Mouse (Mus musculus) ES-Bruce4 (cell line): ENCODE measurements around the gene Phf21b. TPM values are rescaled to one million over a fixed set of nuclear protein-coding genes. Genes with fewer than 3 reads are reported as not detected.

Source experiments
- H3K27ac ChIP-seq: 2 replicates; pipeline ENCODE4 v1.5.1; 2012; ENCODE audit warnings: low read length, inconsistent platforms; ENCODE audit not compliant: insufficient read depth
- H3K27me3 ChIP-seq: 2 replicates; pipeline ENCODE4 v1.6.1; 2012; ENCODE audit warnings: mild to moderate bottlenecking, low read length, inconsistent platforms; ENCODE audit not compliant: control insufficient read depth, poor library complexity, insufficient read depth, severe bottlenecking
- H3K36me3 ChIP-seq: 2 replicates; pipeline ENCODE4 v1.6.1; 2012; ENCODE audit warnings: inconsistent platforms, mild to moderate bottlenecking, low read length, moderate library complexity; ENCODE audit not compliant: control insufficient read depth, poor library complexity, insufficient read depth, severe bottlenecking
- H3K4me1 ChIP-seq: one replicate; pipeline ENCODE4 v1.8.1; 2011; ENCODE audit warnings: low read length; ENCODE audit not compliant: control insufficient read depth, insufficient read depth
- H3K4me3 ChIP-seq: 2 replicates; pipeline ENCODE4 v1.5.1; 2011; ENCODE audit warnings: low read depth, mild to moderate bottlenecking, low read length
- H3K9ac ChIP-seq: 2 replicates; pipeline ENCODE4 v1.6.1; 2012; ENCODE audit warnings: low read depth, mild to moderate bottlenecking, inconsistent platforms; ENCODE audit not compliant: poor library complexity, severe bottlenecking
- H3K9me3 ChIP-seq: replicated peaks from 2 replicates; pipeline ENCODE4 v1.6.1; 2012; ENCODE audit warnings: mild to moderate bottlenecking, low read length, inconsistent platforms; ENCODE audit not compliant: control insufficient read depth, poor library complexity, insufficient read depth, severe bottlenecking
- CTCF ChIP-seq: IDR thresholded peaks from one replicate; pipeline ENCODE4 v1.8.1; 2011; ENCODE audit warnings: low read depth, low read length
- EP300 ChIP-seq: IDR thresholded peaks from 2 replicates; pipeline ENCODE4 v1.6.1; 2011; ENCODE audit warnings: low read depth, low read length; ENCODE audit not compliant: insufficient read depth
- POLR2A ChIP-seq: IDR thresholded peaks from one replicate; pipeline ENCODE4 v1.8.1; 2011; ENCODE audit warnings: low read length; ENCODE audit not compliant: insufficient read depth
- polyA plus RNA-seq: library from polyadenylated mRNA; stranded (reverse); fragments of >200 nt; gene quantifications from 2 replicates; pipeline ENCODE4 v1.2.4, GENCODE M21; 2011; ENCODE audit warnings: low read depth; ENCODE audit not compliant: missing spikeins, insufficient read depth, insufficient read length

The Phf21b gene
- polyA plus RNA-seq, 1 experiment, result 4.2 TPM

DNA sequence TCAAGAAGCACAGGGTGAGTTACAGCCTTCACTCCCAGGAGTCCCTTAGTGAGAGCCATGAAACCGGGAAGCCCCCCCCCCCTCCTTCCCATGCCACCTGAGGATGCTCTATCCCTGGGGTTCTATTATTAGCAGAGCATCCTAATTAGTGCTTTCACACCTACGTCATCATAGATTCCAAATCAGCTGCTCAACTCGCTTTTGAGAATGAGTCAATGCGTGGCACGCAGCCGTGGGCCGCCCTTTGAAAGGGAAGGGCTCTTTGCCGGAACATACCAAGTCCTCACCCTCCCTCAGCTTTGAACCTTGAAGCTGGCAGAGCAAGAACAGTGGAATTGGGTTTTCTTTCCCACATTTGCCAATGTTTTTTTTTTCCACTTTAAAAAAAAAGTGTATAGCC lies 6.1 kb upstream of the Phf21b start:
- Histone ChIP-seq H3K27ac (no peak overlapping the region), H3K27me3 (no peaks in the 10 kb centered on the region), H3K4me3 (no peak overlapping the region), H3K36me3 (no peaks in the 10 kb centered on the region), H3K4me1 (no peaks in the 10 kb centered on the region), H3K9ac (no peak overlapping the region), H3K9me3 (no peaks in the 10 kb centered on the region)
- TF ChIP-seq CTCF, result no peak
- TF ChIP-seq EP300, result no peak
- TF ChIP-seq POLR2A, result no peak

DNA sequence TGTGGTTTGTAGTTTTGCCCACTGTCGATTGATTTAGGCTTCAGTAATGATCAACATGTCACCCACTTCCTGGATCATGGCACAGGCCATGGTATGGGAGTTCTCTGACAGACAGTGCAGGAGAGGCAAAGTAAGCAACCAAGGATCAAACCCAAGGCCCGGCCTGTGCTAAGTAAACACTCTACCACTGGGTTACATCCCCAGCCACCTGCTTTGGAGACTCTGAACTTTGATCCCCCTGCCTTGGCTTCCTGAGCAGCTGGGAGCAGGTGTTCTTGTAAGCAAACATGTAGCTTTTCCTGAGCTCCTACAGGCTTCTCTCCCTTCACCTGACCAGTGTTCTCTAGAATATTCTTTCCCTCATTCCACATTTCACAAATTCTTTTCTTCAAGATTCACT lies 1.8 kb upstream of the Phf21b start:
- Histone ChIP-seq H3K27me3 (peaks cover 6% of the 10 kb centered on the region; the same call in 1 of the 2 replicates), H3K4me1 (no peaks in the 10 kb centered on the region), H3K9me3 (no peaks in the 10 kb centered on the region), H3K9ac (no peak overlapping the region), H3K36me3 (no peaks in the 10 kb centered on the region), H3K27ac (no peak overlapping the region), H3K4me3 (no peak overlapping the region)
- TF ChIP-seq POLR2A, result no peak
- TF ChIP-seq CTCF, result no peak
- no peak for TF ChIP-seq EP300

DNA sequence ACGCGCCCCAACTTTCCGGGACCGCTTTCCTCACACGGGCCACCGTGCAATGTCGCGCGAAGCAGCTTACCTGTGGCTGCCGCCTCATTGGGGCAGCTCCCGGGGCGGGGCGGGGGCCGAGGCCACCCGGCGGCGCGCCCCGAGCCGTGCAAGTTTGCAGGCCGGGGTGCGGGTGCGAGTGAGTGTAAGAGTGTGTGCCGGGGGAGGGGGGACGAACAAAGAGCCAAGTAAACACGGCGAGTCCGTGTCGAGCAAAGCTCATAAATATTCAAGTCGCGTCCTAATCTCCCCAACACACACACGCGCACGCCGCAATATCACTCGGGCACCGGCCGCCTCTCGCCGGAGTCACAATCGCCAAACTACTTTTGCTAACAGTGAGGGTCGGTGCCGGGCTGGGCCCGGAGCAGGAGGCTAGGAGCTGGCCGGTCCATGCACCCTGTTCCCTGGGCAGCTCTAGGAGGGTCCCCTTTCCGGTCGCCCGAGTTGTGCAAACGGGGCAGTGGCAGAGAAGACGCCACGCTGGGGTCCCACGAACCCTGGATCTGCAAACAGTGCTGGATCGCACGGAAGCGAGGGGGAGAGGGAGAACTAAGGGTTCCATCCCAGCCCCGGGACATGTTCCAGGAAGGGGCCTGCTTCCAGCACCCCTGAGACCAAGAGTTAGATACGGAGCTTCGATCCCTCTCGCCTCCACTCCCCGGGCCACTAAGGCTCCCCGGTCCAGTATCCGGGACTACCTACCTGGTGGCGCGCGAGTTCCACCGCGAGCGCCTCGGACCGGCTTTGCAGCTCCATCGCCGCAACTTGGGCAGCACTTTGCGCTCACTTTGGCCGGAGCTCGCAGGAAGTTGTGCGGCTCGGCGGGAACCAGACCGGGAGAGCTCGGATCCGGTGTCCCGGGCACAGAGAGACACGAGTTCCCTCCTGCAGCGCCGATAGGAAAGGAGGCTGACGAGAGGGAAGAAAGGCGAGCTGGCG lies 638 bp downstream of the Phf21b start:
- Histone ChIP-seq H3K36me3 (no peaks in the 10 kb centered on the region), H3K9ac (peak overlapping the region; percentile 88), H3K9me3 (no peaks in the 10 kb centered on the region), H3K4me3 (peak overlapping the region; percentile 85), H3K27me3 (peaks cover 6% of the 10 kb centered on the region; the same call in 1 of the 2 replicates), H3K4me1 (no peaks in the 10 kb centered on the region), H3K27ac (no peak overlapping the region; the same call in 1 of the 2 replicates)
- TF ChIP-seq EP300 (no peak), CTCF (no peak), POLR2A (no peak)

DNA sequence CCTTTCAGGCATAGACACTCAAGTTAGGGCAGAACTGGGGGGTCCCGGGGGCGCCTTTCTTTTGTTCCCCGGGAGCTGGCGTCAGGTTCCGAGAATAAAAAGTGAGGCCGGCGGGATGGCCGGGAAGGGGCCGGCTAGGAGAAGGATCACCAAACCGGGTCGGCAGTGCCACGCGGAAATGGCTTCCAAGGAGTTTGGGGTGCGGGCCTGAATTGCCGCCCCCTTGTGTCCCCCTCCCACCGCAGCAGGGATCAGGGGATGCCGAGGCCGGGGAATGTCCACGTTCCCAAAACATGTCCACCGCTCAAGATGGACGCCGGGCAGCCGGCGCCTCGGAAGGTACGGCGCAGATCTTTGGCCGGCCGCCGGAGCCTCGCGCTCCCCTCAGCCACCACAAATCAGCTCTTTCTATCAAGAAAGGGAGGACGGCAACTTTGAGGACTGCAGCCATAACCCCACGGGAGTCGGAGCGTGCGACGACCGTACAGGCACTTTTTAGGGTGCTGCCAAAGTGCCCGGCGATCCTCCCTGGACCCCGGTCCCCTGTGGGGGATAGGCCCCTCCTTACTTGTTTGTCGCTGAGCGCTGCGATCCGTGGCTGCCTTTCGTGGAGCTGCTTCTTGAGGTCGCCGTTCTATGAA lies 1.6 kb downstream of the Phf21b start:
- TF ChIP-seq POLR2A (no peak), CTCF (no peak)
- peak overlapping the region; percentile 88 for H3K9ac ChIP-seq
- peak overlapping the region; percentile 85 for H3K4me3 ChIP-seq
- H3K4me1 ChIP-seq, result no peaks in the 10 kb centered on the region
- no peak overlapping the region for H3K27ac ChIP-seq
- no peaks in the 10 kb centered on the region for H3K9me3 ChIP-seq
- no peaks in the 10 kb centered on the region for H3K36me3 ChIP-seq
- peaks cover 6% of the 10 kb centered on the region; the same call in 1 of the 2 replicates for H3K27me3 ChIP-seq

DNA sequence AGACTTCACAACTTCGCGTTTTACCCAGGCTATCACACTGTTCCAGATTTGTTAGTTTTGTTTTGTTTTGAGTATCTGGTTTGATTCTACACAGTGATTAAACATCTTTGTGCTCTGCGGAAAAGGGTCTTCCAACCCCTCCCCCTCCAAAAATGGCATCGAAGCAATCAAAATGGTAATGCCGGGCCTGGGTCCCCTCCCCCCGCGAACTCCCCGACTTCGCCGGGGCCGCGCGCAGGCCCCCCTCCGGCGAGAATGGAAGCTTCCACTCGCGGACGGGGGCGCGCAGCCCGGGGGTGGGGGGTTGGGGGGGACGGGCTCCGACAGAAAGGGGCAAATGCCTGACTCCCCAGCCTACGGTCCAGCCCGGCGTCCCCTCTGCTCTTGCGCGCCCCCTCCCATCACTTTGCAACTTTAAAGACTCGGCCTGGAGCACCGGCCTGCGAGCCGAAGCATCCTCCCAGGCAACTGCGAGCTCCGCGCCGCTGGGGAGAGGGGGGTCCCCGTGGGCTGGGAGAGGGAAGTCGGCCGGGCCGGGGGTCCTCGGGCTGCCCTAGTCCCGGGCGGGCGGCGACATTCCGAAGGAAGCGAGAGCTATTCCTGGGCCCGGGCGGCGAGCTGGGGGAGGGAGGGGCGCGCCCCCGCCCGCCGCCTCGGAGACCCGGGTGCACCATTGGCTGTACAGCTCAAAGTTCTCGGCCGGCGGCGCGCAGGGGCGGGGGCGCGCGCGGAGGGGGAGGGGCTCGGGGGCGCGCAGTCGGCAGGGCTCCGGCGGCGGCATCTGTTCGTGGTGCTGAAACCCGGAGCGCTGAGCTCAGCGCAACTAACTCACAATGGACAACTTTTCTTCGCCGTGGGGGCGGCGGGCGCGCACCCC lies 2.4 kb downstream of the Phf21b start:
- Histone ChIP-seq H3K9ac (peak overlapping the region; percentile 62), H3K4me1 (no peaks in the 10 kb centered on the region), H3K4me3 (peak overlapping the region; percentile 73), H3K27me3 (peaks cover 6% of the 10 kb centered on the region; the same call in 1 of the 2 replicates), H3K27ac (no peak overlapping the region), H3K9me3 (no peaks in the 10 kb centered on the region), H3K36me3 (no peaks in the 10 kb centered on the region)
- TF ChIP-seq EP300, result no peak
- no peak for TF ChIP-seq POLR2A
- no peak for TF ChIP-seq CTCF
